Mouse (Mus musculus): ENCODE measurements around the gene Slc25a25.

- no peak for TF ChIP-seq EP300 (IDR thresholded peaks at IDR 0.05; ENCODE audit: low read depth)
- TF ChIP-seq CTCF (IDR thresholded peaks at IDR 0.05; ENCODE audit: low read depth), result no peak
Measured at GRCm38 (mm10) chr2:32449761-32450754, 1.2 kb downstream of the Slc25a25 start, which contains the start of gene Naif1.

All from liver, postnatal 0 days (tissue).